Mouse (Mus musculus): Measurements from ENCODE around the gene Nbeal2. TPM values are rescaled to one million over a fixed set of nuclear protein-coding genes. Genes with fewer than 3 reads are reported as not detected.

Gene Nbeal2
- polyA plus RNA-seq, 1 experiment from 2014 or later, result 1.8 TPM

GRCm38 (mm10) chr9:110642812-110643524, 11.0 kb downstream of the Nbeal2 start:
- no peak overlapping the region for H3K4me3 ChIP-seq
- 55% methylated on average over 5 of the region's 5 CpGs for WGBS
- ATAC-seq (replicated peaks; ENCODE audit: insufficient number of reproducible peaks, insufficient read depth, low FRiP score, low read depth), result no peak
- no peaks in the 10 kb centered on the region for H3K36me3 ChIP-seq
- no peak overlapping the region for H3K27ac ChIP-seq
- no peaks in the 10 kb centered on the region for H3K9me3 ChIP-seq (replicated peaks)
- peaks cover 6% of the 10 kb centered on the region; the same call in 1 of the 2 replicates for H3K4me1 ChIP-seq (replicated peaks)
- no peaks in the 10 kb centered on the region for H3K27me3 ChIP-seq
- no peak overlapping the region for H3K9ac ChIP-seq
- no peak overlapping the region for H3K4me2 ChIP-seq

GRCm38 (mm10) chr9:110641006-110641405, 13.0 kb downstream of the Nbeal2 start:
- ATAC-seq (replicated peaks; ENCODE audit: insufficient number of reproducible peaks, insufficient read depth, low FRiP score, low read depth), result no peak
- no peaks in the 10 kb centered on the region for H3K36me3 ChIP-seq
- no peak overlapping the region for H3K4me2 ChIP-seq
- no peak overlapping the region for H3K4me3 ChIP-seq
- no peaks in the 10 kb centered on the region for H3K27me3 ChIP-seq
- H3K4me1 ChIP-seq (replicated peaks), result peaks cover 6% of the 10 kb centered on the region; the same call in 1 of the 2 replicates
- H3K9ac ChIP-seq, result no peak overlapping the region
- no peaks in the 10 kb centered on the region for H3K9me3 ChIP-seq (replicated peaks)
- WGBS, result 68% methylated on average over 5 of the region's 5 CpGs
- no peak overlapping the region for H3K27ac ChIP-seq

GRCm38 (mm10) chr9:110638611-110639021, 15.3 kb downstream of the Nbeal2 start:
- no peak for ATAC-seq (replicated peaks; ENCODE audit: insufficient number of reproducible peaks, insufficient read depth, low FRiP score, low read depth)
- no peaks in the 10 kb centered on the region for H3K9me3 ChIP-seq (replicated peaks)
- H3K27me3 ChIP-seq, result peaks cover 16% of the 10 kb centered on the region; the same call in 1 of the 2 replicates
- no peak overlapping the region for H3K4me3 ChIP-seq
- peaks cover 12% of the 10 kb centered on the region; the same call in 1 of the 2 replicates for H3K36me3 ChIP-seq
- no peak overlapping the region for H3K9ac ChIP-seq
- H3K27ac ChIP-seq, result no peak overlapping the region
- 70% methylated on average over 10 of the region's 10 CpGs for WGBS
- no peaks in the 10 kb centered on the region for H3K4me1 ChIP-seq (replicated peaks)
- H3K4me2 ChIP-seq, result no peak overlapping the region

- no peak for ATAC-seq (replicated peaks; ENCODE audit: insufficient number of reproducible peaks, insufficient read depth, low FRiP score, low read depth)
- Histone ChIP-seq H3K36me3 (peaks cover 21% of the 10 kb centered on the region; the same call in 1 of the 2 replicates), H3K4me1 (replicated peaks) (peaks cover 8% of the 10 kb centered on the region)
These were observed 18.7 kb downstream of the Nbeal2 start for GRCm38 (mm10) chr9:110635225-110635624.

GRCm38 (mm10) chr9:110633882-110634281, 20.1 kb downstream of the Nbeal2 start:
- Histone ChIP-seq H3K4me2 (no peak overlapping the region), H3K4me3 (no peak overlapping the region), H3K9me3 (replicated peaks) (no peaks in the 10 kb centered on the region), H3K27me3 (peaks cover 48% of the 10 kb centered on the region), H3K9ac (no peak overlapping the region), H3K36me3 (peaks cover 25% of the 10 kb centered on the region; the same call in 1 of the 2 replicates), H3K4me1 (replicated peaks) (peaks cover 8% of the 10 kb centered on the region), H3K27ac (no peak overlapping the region)
- no peak for ATAC-seq (replicated peaks; ENCODE audit: insufficient number of reproducible peaks, insufficient read depth, low FRiP score, low read depth)
- 72% methylated on average over 17 of the region's 17 CpGs for WGBS

More at GRCm38 (mm10) chr9:110635225-110635624, 18.7 kb downstream of the Nbeal2 start:
- no peak overlapping the region for H3K9ac ChIP-seq
- no peak overlapping the region for H3K4me3 ChIP-seq
- 10% methylated on average over 19 of the region's 19 CpGs for WGBS
- no peak overlapping the region for H3K27ac ChIP-seq
- no peaks in the 10 kb centered on the region for H3K9me3 ChIP-seq (replicated peaks)
- H3K27me3 ChIP-seq, result peaks cover 47% of the 10 kb centered on the region
- H3K4me2 ChIP-seq, result no peak overlapping the region

- H3K4me2 ChIP-seq, result no peak overlapping the region
- no peak overlapping the region for H3K4me3 ChIP-seq
- H3K9ac ChIP-seq, result no peak overlapping the region
- H3K9me3 ChIP-seq (replicated peaks), result no peaks in the 10 kb centered on the region
- H3K27ac ChIP-seq, result no peak overlapping the region
- WGBS, result 81% methylated on average over 15 of the region's 15 CpGs
- H3K36me3 ChIP-seq, result peaks cover 30% of the 10 kb centered on the region; the same call in 1 of the 2 replicates
- H3K4me1 ChIP-seq (replicated peaks), result peaks cover 8% of the 10 kb centered on the region
- peaks cover 48% of the 10 kb centered on the region for H3K27me3 ChIP-seq
- ATAC-seq (replicated peaks; ENCODE audit: insufficient number of reproducible peaks, insufficient read depth, low FRiP score, low read depth), result no peak
These were observed 21.3 kb downstream of the Nbeal2 start for GRCm38 (mm10) chr9:110632671-110633070.

- Histone ChIP-seq H3K9me3 (replicated peaks) (no peaks in the 10 kb centered on the region), H3K27ac (no peak overlapping the region), H3K4me1 (replicated peaks) (peaks cover 8% of the 10 kb centered on the region), H3K9ac (no peak overlapping the region), H3K27me3 (peaks cover 48% of the 10 kb centered on the region), H3K36me3 (peaks cover 39% of the 10 kb centered on the region; the same call in 1 of the 2 replicates), H3K4me2 (peak overlapping the region; percentile 56), H3K4me3 (peak overlapping the region; percentile 20; the same call in 1 of the 2 replicates)
- no peak for ATAC-seq (replicated peaks; ENCODE audit: insufficient number of reproducible peaks, insufficient read depth, low FRiP score, low read depth)
- WGBS, result 30% methylated on average over 30 of the region's 30 CpGs
These were observed 22.2 kb downstream of the Nbeal2 start for GRCm38 (mm10) chr9:110631651-110632275.

GRCm38 (mm10) chr9:110631191-110631590, 22.8 kb downstream of the Nbeal2 start:
- Histone ChIP-seq H3K27ac (no peak overlapping the region), H3K4me2 (peak overlapping the region; percentile 56), H3K27me3 (peaks cover 48% of the 10 kb centered on the region), H3K36me3 (peaks cover 39% of the 10 kb centered on the region; the same call in 1 of the 2 replicates), H3K4me3 (no peak overlapping the region), H3K9ac (no peak overlapping the region), H3K4me1 (replicated peaks) (peaks cover 8% of the 10 kb centered on the region), H3K9me3 (replicated peaks) (no peaks in the 10 kb centered on the region)
- no peak for ATAC-seq (replicated peaks; ENCODE audit: insufficient number of reproducible peaks, insufficient read depth, low FRiP score, low read depth)
- 29% methylated on average over 10 of the region's 10 CpGs for WGBS

- Histone ChIP-seq H3K27ac (no peak overlapping the region), H3K9ac (no peak overlapping the region), H3K4me2 (no peak overlapping the region), H3K4me1 (replicated peaks) (peaks cover 13% of the 10 kb centered on the region), H3K9me3 (replicated peaks) (no peaks in the 10 kb centered on the region), H3K27me3 (peaks cover 44% of the 10 kb centered on the region), H3K36me3 (peaks cover 39% of the 10 kb centered on the region; the same call in 1 of the 2 replicates), H3K4me3 (no peak overlapping the region)
- ATAC-seq (replicated peaks; ENCODE audit: insufficient number of reproducible peaks, insufficient read depth, low FRiP score, low read depth), result no peak
- WGBS, result 83% methylated on average over 15 of the region's 15 CpGs
These were observed 23.8 kb downstream of the Nbeal2 start for GRCm38 (mm10) chr9:110630171-110630570.

- 68% methylated on average over 11 of the region's 11 CpGs for WGBS
- Histone ChIP-seq H3K9ac (peak overlapping the region; percentile 74), H3K4me1 (replicated peaks) (peaks cover 13% of the 10 kb centered on the region), H3K9me3 (replicated peaks) (no peaks in the 10 kb centered on the region), H3K4me3 (peak overlapping the region; percentile 66), H3K27ac (peak overlapping the region; percentile 88), H3K36me3 (peaks cover 26% of the 10 kb centered on the region; the same call in 1 of the 2 replicates), H3K27me3 (0 out of 2 replicates have a peak, but pooled peaks cover 3% of the 10 kb centered on the region), H3K4me2 (peak overlapping the region; percentile 95)
- ATAC-seq (replicated peaks; ENCODE audit: insufficient number of reproducible peaks, insufficient read depth, low FRiP score, low read depth), result no peak
These were observed 28.5 kb downstream of the Nbeal2 start for GRCm38 (mm10) chr9:110625350-110625908.

Data from heart, embryonic 15.5 days (tissue).